Mouse (Mus musculus): ENCODE measurements around the gene Taco1.

DNA sequence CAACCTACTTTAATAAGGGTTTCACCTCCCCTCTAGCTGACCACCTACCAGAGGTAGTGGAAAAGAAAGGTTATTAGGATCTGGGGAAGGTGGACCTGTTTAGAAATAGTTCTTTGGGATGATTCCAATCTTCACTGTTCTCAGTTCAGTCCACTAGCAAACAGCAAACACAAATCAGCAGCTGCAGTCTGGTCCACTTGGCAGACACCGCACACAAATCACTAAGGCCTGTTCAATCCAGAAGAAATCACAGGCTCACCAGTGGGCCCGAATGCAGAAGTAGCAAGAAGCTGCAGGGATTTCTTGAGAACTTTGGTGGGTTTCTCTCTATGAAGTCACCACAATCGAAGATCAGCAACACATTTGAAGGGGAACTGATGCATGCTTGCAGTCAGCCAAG, 37.0 kb downstream of the Taco1 start:
- TF ChIP-seq CTCF (IDR thresholded peaks at IDR 0.05; ENCODE audit: low read depth, low read length) (no peak), POLR2A (IDR thresholded peaks at IDR 0.05; ENCODE audit: borderline replicate concordance, low read depth, low read length) (no peak)
